ENCODE assay signal across 7 mouse cellular contexts in genomic region chr12:84193642-84194399, GRCm38 (mm10). TPM values are rescaled to one million over a fixed set of nuclear protein-coding genes. Genes with fewer than 3 reads are reported as not detected.
DNase-seq lines count a peak whose midpoint lies in the region; ATAC-seq lines count a peak whose summit lies in the region.

No protein-coding gene starts in this region.

- H3K9me3 ChIP-seq in embryonic facial prominence, embryonic 11.5 days (replicated peaks; ENCODE audit: control insufficient read depth, low read length): no peaks in the 10 kb centered on the region
- H3K9me3 ChIP-seq in limb, embryonic 10.5 days (replicated peaks): no peaks in the 10 kb centered on the region
- H3K9me3 ChIP-seq in midbrain, embryonic 12.5 days: no peaks in the 10 kb centered on the region

- WGBS in embryonic facial prominence, embryonic 11.5 days: 0% methylated on average over 48 of the region's 49 CpGs
- under 1% methylated on average over 49 of the region's 49 CpGs for WGBS in limb, embryonic 10.5 days
- WGBS in midbrain, embryonic 12.5 days: under 1% methylated on average over 46 of the region's 49 CpGs

- DNase-seq in adrenal gland, postnatal 14 days: peak; percentile 96
- DNase-seq in embryonic facial prominence, embryonic 11.5 days (ENCODE audit: low spot score): peak; percentile 94
- peak; percentile 96 for DNase-seq in kidney, adult 11 months
- peak; percentile 93 for DNase-seq in limb, embryonic 10.5 days (ENCODE audit: low spot score)
- peak; percentile 97 for DNase-seq in skeletal muscle tissue, adult 2 months (ENCODE audit: low read depth, low spot score)

- peak overlapping the region; percentile 99 for H3K4me2 ChIP-seq in embryonic facial prominence, embryonic 11.5 days (ENCODE audit: low read depth, low read length)
- H3K4me2 ChIP-seq in midbrain, embryonic 12.5 days (replicated peaks): peak overlapping the region; percentile 82

- no peaks in the 10 kb centered on the region for H3K27me3 ChIP-seq in embryonic facial prominence, embryonic 11.5 days (ENCODE audit: control insufficient read depth, insufficient read depth, low read length)
- H3K27me3 ChIP-seq in limb, embryonic 10.5 days (ENCODE audit: low read depth, poor library complexity, severe bottlenecking): no peaks in the 10 kb centered on the region
- peaks cover 13% of the 10 kb centered on the region; the same call in 1 of the 2 replicates for H3K27me3 ChIP-seq in midbrain, embryonic 12.5 days

- peak overlapping the region; percentile 70 for H3K9ac ChIP-seq in embryonic facial prominence, embryonic 11.5 days (replicated peaks; ENCODE audit: low read length)
- H3K9ac ChIP-seq in midbrain, embryonic 12.5 days (replicated peaks): peak overlapping the region; percentile 90

- H3K36me3 ChIP-seq in embryonic facial prominence, embryonic 11.5 days (replicated peaks; ENCODE audit: control insufficient read depth, insufficient read depth, low read depth, low read length): no peaks in the 10 kb centered on the region
- no peaks in the 10 kb centered on the region for H3K36me3 ChIP-seq in limb, embryonic 10.5 days
- no peaks in the 10 kb centered on the region for H3K36me3 ChIP-seq in midbrain, embryonic 12.5 days

- peak overlapping the region; percentile 79 for H3K27ac ChIP-seq in embryonic facial prominence, embryonic 11.5 days (replicated peaks; ENCODE audit: low read depth, low read length)
- H3K27ac ChIP-seq in limb, embryonic 10.5 days: peak overlapping the region; percentile 94
- H3K27ac ChIP-seq in midbrain, embryonic 12.5 days (replicated peaks): peak overlapping the region; percentile 89

- ATAC-seq in embryonic facial prominence, embryonic 11.5 days (replicated peaks; ENCODE audit: insufficient number of reproducible peaks, low FRiP score, low TSS enrichment, low read depth): peak; percentile 79
- peak; percentile 80 for ATAC-seq in granulocyte monocyte progenitor cell, adult 5-6 weeks (replicated peaks; ENCODE audit: poor library complexity, severe bottlenecking)
- ATAC-seq in midbrain, embryonic 12.5 days (ENCODE audit: low FRiP score, low read depth): peak; percentile 85

- peak overlapping the region; percentile 78 for H3K4me3 ChIP-seq in embryonic facial prominence, embryonic 11.5 days (ENCODE audit: low read depth, low read length)
- peak overlapping the region; percentile 82 for H3K4me3 ChIP-seq in limb, embryonic 10.5 days
- peak overlapping the region; percentile 78 for H3K4me3 ChIP-seq in midbrain, embryonic 12.5 days

- peaks cover 6% of the 10 kb centered on the region for H3K4me1 ChIP-seq in embryonic facial prominence, embryonic 11.5 days (ENCODE audit: control insufficient read depth, insufficient read depth, low read length)
- H3K4me1 ChIP-seq in limb, embryonic 10.5 days: peaks cover 86% of the 10 kb centered on the region
- peaks cover 67% of the 10 kb centered on the region for H3K4me1 ChIP-seq in midbrain, embryonic 12.5 days

RNA-seq across cellular contexts. Expression of gene Elmsan1, which starts 24.9 kb away (rescaled TPM):
- total RNA-seq in adrenal gland, postnatal 14 days (2021): 18.7 and 25.7 TPM in 2 replicates
- polyA plus RNA-seq in embryonic facial prominence, embryonic 11.5 days (2014; fragmentation: Nextera tagmentation; extraction: Ambion mirVana): 3.6 and 4.1 TPM in 2 replicates
- total RNA-seq in granulocyte monocyte progenitor cell, adult 5-6 weeks (2014; fragmentation: Nextera tagmentation): 12.7 and 15.1 TPM in 2 replicates
- total RNA-seq in granulocyte monocyte progenitor cell, adult 5-6 weeks (2017): 7.8 and 10.1 TPM in 2 replicates
- 9.2 and 10.7 TPM in 2 replicates for polyA plus RNA-seq in limb, embryonic 10.5 days (2016; fragmentation: Nextera tagmentation; extraction: Ambion mirVana)
- 6.5 and 6.6 TPM in 2 replicates for polyA plus RNA-seq in midbrain, embryonic 12.5 days (2016; fragmentation: Nextera tagmentation; extraction: Ambion mirVana)

RNA-seq across cellular contexts. Expression of gene Pnma1, which starts 45.5 kb away (rescaled TPM):
- total RNA-seq in adrenal gland, postnatal 14 days (2021): 0.30 and 0.44 TPM in 2 replicates
- polyA plus RNA-seq in embryonic facial prominence, embryonic 11.5 days (2014; fragmentation: Nextera tagmentation; extraction: Ambion mirVana): 0.88 and 1.0 TPM in 2 replicates
- 0.26 and 0.47 TPM in 2 replicates for total RNA-seq in granulocyte monocyte progenitor cell, adult 5-6 weeks (2014; fragmentation: Nextera tagmentation)
- total RNA-seq in granulocyte monocyte progenitor cell, adult 5-6 weeks (2017): 0.17 TPM in 1 of 2 replicates, not detected in the other
- polyA plus RNA-seq in limb, embryonic 10.5 days (2016; fragmentation: Nextera tagmentation; extraction: Ambion mirVana): 1.2 TPM in 2 replicates
- polyA plus RNA-seq in midbrain, embryonic 12.5 days (2016; fragmentation: Nextera tagmentation; extraction: Ambion mirVana): 3.6 and 3.7 TPM in 2 replicates

Comparison
In these comparisons a context has a peak if more than half of its experiments do, and no peak if none do; other contexts are left out.
1. Peak in every context shown above with its lines: DNase-seq, ATAC-seq, H3K4me3 ChIP-seq and H3K27ac ChIP-seq.